23 mouse cellular contexts compared by ENCODE assay signal in the genomic region with DNA sequence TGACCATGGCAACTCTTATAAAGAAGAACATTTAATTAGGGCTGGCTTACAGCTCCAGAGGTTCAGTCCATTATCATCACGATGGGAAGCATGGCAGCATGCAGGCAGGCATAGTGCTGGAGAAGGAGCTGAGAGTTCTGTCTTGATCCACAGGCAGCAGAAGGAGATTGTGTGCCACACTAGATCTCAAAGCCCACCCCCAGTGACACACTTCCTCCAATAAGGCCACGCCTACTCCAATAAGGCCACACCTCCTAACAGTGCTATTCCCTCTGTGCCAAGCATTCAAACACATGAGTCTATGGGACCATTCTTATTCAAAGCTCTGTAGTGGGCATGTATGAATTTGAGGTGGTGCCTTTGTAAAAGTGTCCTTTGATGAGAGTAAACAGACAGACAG. TPM values are rescaled to one million over a fixed set of nuclear protein-coding genes. Genes with fewer than 3 reads are reported as not detected.
DNase-seq lines count a peak whose midpoint lies in the region; ATAC-seq and TF ChIP-seq lines count a peak whose summit lies in the region.
"Had no signal": no experiment of that assay in that cellular context is flagged by ENCODE, and none has a peak within 500 bp of the region (broad histone marks: within the 10 kb centered on the region; RNA-seq: fewer than 3 reads in every experiment).

No protein-coding gene starts in this region.

- H3K9me3 ChIP-seq in CH12.LX (replicated peaks; ENCODE audit: low read length), result no peaks in the 10 kb centered on the region
- no peaks in the 10 kb centered on the region for H3K9me3 ChIP-seq in hindbrain, embryonic 14.5 days (ENCODE audit: control insufficient read depth, low read length)
- H3K9me3 ChIP-seq: embryonic facial prominence, embryonic 12.5 days; embryonic facial prominence, embryonic 15.5 days; G1E; hindbrain, embryonic 12.5 days had no signal

- in situ Hi-C loops in CH12.LX (cut with MboI; ENCODE audit: low pct_ligation_motif_present, low pct_unique_long_range_greater_than_20kb, low sequenced_read_pairs), result no loop called here

- no peak overlapping the region for H3K9ac ChIP-seq in heart, adult 2 months (ENCODE audit: low read depth, low read length)
- H3K9ac ChIP-seq in CH12.LX (ENCODE audit: insufficient read depth, low read depth), result no peak overlapping the region
- no peak overlapping the region for H3K9ac ChIP-seq in hindbrain, embryonic 14.5 days
- H3K9ac ChIP-seq: embryonic facial prominence, embryonic 12.5 days; embryonic facial prominence, embryonic 15.5 days; forebrain, postnatal 0 days; hindbrain, embryonic 12.5 days had no signal

- TF ChIP-seq RAD21 in CH12.LX (IDR thresholded peaks at IDR 0.05; ENCODE audit: low read depth, low read length), result no peak

- intact Hi-C loops in heart, adult 2 months (cut with DNase I), result no loop called here

- WGBS in heart, adult 2 months, result 63% methylated on average over 2 of the region's 2 CpGs
- 75% methylated on average over 2 of the region's 2 CpGs for WGBS in hindbrain, embryonic 14.5 days

- H3K4me1 ChIP-seq in heart, adult 2 months (ENCODE audit: control insufficient read depth, insufficient read depth, low read length), result no peaks in the 10 kb centered on the region
- peaks cover 5 to 23% of the 10 kb centered on the region in 2 experiments for H3K4me1 ChIP-seq in CH12.LX (ENCODE audit: control insufficient read depth in 1 of 2, insufficient read depth in 2 of 2)
- no peaks in the 10 kb centered on the region for H3K4me1 ChIP-seq in hindbrain, embryonic 14.5 days (replicated peaks; ENCODE audit: control insufficient read depth, insufficient read depth, low read length)
- H3K4me1 ChIP-seq: embryonic facial prominence, embryonic 12.5 days; embryonic facial prominence, embryonic 15.5 days; hindbrain, embryonic 12.5 days had no signal

- ATAC-seq in hindbrain, embryonic 14.5 days (ENCODE audit: low FRiP score), result no peak
- ATAC-seq in inflammation-experienced regulatory T-cells, adult 6 months, result no peak
- ATAC-seq: forebrain, embryonic 14.5 days; forebrain, postnatal 0 days; hindbrain, embryonic 16.5 days; intestine, embryonic 16.5 days had no signal

- no peaks in the 10 kb centered on the region for H3K36me3 ChIP-seq in heart, adult 2 months (ENCODE audit: control insufficient read depth, insufficient read depth, low read length)
- no peaks in the 10 kb centered on the region for H3K36me3 ChIP-seq in CH12.LX (replicated peaks in 1 of 2; ENCODE audit: control insufficient read depth in 1 of 2, insufficient read depth in 1 of 2, low read length in 1 of 2)
- H3K36me3 ChIP-seq in hindbrain, embryonic 14.5 days (replicated peaks; ENCODE audit: control insufficient read depth, insufficient read depth), result no peaks in the 10 kb centered on the region
- H3K36me3 ChIP-seq: embryonic facial prominence, embryonic 12.5 days; embryonic facial prominence, embryonic 15.5 days; G1E; hindbrain, embryonic 12.5 days had no signal

- peak; percentile 65 for DNase-seq in heart, adult 11 months
- DNase-seq in heart, adult 2 months, result no peak
- peak; percentile 51 for DNase-seq in A20 (ENCODE audit: low read depth, low spot score)
- DNase-seq in CH12.LX (ENCODE audit: extremely low read depth), result peak; percentile 45
- DNase-seq in ZHBTc4 (ENCODE audit: low read depth, low spot score), result peak; percentile 10
- no peak for DNase-seq in ovary, postnatal 10 days (ENCODE audit: low spot score)
- no peak for DNase-seq in hindbrain, embryonic 14.5 days (ENCODE audit: low spot score)
- DNase-seq: adrenal gland, postnatal 10 days; cerebellum, adult 11 months; cerebellum, adult 2 months; cerebellum, adult 9-11 months; cerebellum, postnatal 25 days; forebrain, postnatal 0 days; gastrocnemius, postnatal 25 days had no signal

- H3K4me2 ChIP-seq in CH12.LX (ENCODE audit: insufficient read depth, low read depth, poor library complexity, severe bottlenecking), result no peak overlapping the region
- H3K4me2 ChIP-seq in hindbrain, embryonic 14.5 days (replicated peaks), result no peak overlapping the region
- H3K4me2 ChIP-seq: embryonic facial prominence, embryonic 12.5 days; embryonic facial prominence, embryonic 15.5 days; heart, embryonic 11.5 days; hindbrain, embryonic 12.5 days had no signal

- H3K27me3 ChIP-seq in heart, adult 2 months (ENCODE audit: control insufficient read depth, insufficient read depth, low read length), result no peaks in the 10 kb centered on the region
- no peaks in the 10 kb centered on the region for H3K27me3 ChIP-seq in CH12.LX (replicated peaks)
- H3K27me3 ChIP-seq in hindbrain, embryonic 14.5 days (ENCODE audit: control insufficient read depth, insufficient read depth, low read length), result no peaks in the 10 kb centered on the region
- H3K27me3 ChIP-seq: embryonic facial prominence, embryonic 12.5 days; embryonic facial prominence, embryonic 15.5 days; hindbrain, embryonic 12.5 days had no signal

- dilution Hi-C loops in CH12.LX (cut with MboI; ENCODE audit: extremely low pct_ligation_motif_present, extremely low pct_unique_long_range_greater_than_20kb, low sequenced_read_pairs), result no loop called here

- H3K27ac ChIP-seq in heart, adult 2 months, result no peak overlapping the region
- no peak overlapping the region for H3K27ac ChIP-seq in CH12.LX (ENCODE audit: insufficient read depth, low read depth)
- H3K27ac ChIP-seq in hindbrain, embryonic 14.5 days, result no peak overlapping the region
- H3K27ac ChIP-seq: embryonic facial prominence, embryonic 12.5 days; embryonic facial prominence, embryonic 15.5 days; hindbrain, embryonic 12.5 days had no signal

- no peak for TF ChIP-seq CTCF in heart, adult 2 months (IDR thresholded peaks at IDR 0.05)
- TF ChIP-seq CTCF in CH12.LX (conservative IDR thresholded peaks at IDR 0.05 in 1 of 2, IDR thresholded peaks at IDR 0.05 in 1 of 2; ENCODE audit: low read depth in 2 of 2, low read length in 2 of 2), result no peak

- no peak overlapping the region for H3K4me3 ChIP-seq in heart, adult 2 months
- H3K4me3 ChIP-seq in CH12.LX (replicated peaks in 1 of 3; ENCODE audit: low read depth in 2 of 3, low read length in 2 of 3, poor library complexity in 1 of 3), result peak overlapping the region in 1 of 3 experiments; percentile 22
- no peak overlapping the region for H3K4me3 ChIP-seq in hindbrain, embryonic 14.5 days (replicated peaks; ENCODE audit: low read length)
- H3K4me3 ChIP-seq: embryonic facial prominence, embryonic 12.5 days; embryonic facial prominence, embryonic 15.5 days; hindbrain, embryonic 12.5 days had no signal

- no peak for TF ChIP-seq POLR2A in heart, adult 2 months (IDR thresholded peaks at IDR 0.05; ENCODE audit: insufficient read depth, low read depth, low read length)
- no peak for TF ChIP-seq POLR2A in CH12.LX (IDR thresholded peaks at IDR 0.05; ENCODE audit: low read depth, low read length)

- H3K79me2 ChIP-seq in heart, adult 2 months (replicated peaks; ENCODE audit: control insufficient read depth, insufficient read depth, low read length), result no peaks in the 10 kb centered on the region
- H3K79me2 ChIP-seq in CH12.LX (replicated peaks; ENCODE audit: control insufficient read depth, extremely low read depth, insufficient read depth, poor library complexity, severe bottlenecking), result no peaks in the 10 kb centered on the region

- no peak for TF ChIP-seq EP300 in heart, adult 2 months (IDR thresholded peaks at IDR 0.05; ENCODE audit: insufficient read depth, low read depth, low read length)
- no peak for TF ChIP-seq EP300 in CH12.LX (IDR thresholded peaks at IDR 0.05; ENCODE audit: low read length)

TF ChIP-seq in CH12.LX, 34 proteins besides CTCF, POLR2A, EP300 and RAD21:
- no peak for TF ChIP-seq UBTF (IDR thresholded peaks at IDR 0.05; ENCODE audit: low read depth, low read length)
- no peak for TF ChIP-seq SMC3 (IDR thresholded peaks at IDR 0.05; ENCODE audit: low read depth, low read length)
- no peak for TF ChIP-seq CHD2 (IDR thresholded peaks at IDR 0.05; ENCODE audit: low read length)
- no peak for TF ChIP-seq NELFE (IDR thresholded peaks at IDR 0.05; ENCODE audit: low read depth, low read length)
TF ChIP-seq in CH12.LX: peak in this region for 0.

RNA-seq across cellular contexts. Expression of a gene that starts 11.3 kb away (rescaled TPM):
- total RNA-seq in heart, adult 2 months (2021), result 10 to 100 TPM; 14.0 to 16.1 TPM
- 4.8 and 10.0 TPM in 2 replicates for polyA plus RNA-seq in heart, adult 2 months (2012; rRNA removed)
- total RNA-seq in CH12.LX (2012; rRNA removed) (22.9 and 25.6 TPM in 2 replicates), CH12.LX (2014; rRNA removed) (25.7 and 27.1 TPM in 2 replicates)
- polyA plus RNA-seq in CH12.LX (2012; ENCODE audit: insufficient read length, low read depth), result 22.7 and 23.4 TPM in 2 replicates
- 31.1 and 32.6 TPM in 2 replicates for polyA plus RNA-seq in hindbrain, embryonic 14.5 days (2014; fragmentation: Nextera tagmentation; extraction: Ambion mirVana)
- polyA plus RNA-seq in inflammation-experienced regulatory T-cells, adult 6 months (2017; shearing (Covaris generic)), result 10 to 100 TPM in 2 of 3 experiments, 1 to 10 TPM in 1; 7.1 to 13.5 (median 13.0) TPM

Comparison
In these comparisons a context has a peak if more than half of its experiments do, and no peak if none do; other contexts are left out.
1. DNase-seq: peak in heart, adult 11 months (single experiment), A20 (single experiment), CH12.LX (single experiment) and ZHBTc4 (single experiment); none in heart, adult 2 months (0 of 2), ovary, postnatal 10 days (single experiment) and hindbrain, embryonic 14.5 days (single experiment).